Mouse (Mus musculus): ENCODE measurements around the gene Ppp2r5e. TPM values are rescaled to one million over a fixed set of nuclear protein-coding genes. Genes with fewer than 3 reads are reported as not detected.
"Not testable (repeated sequence)": the region's sequence is repeated elsewhere in the genome, so short reads cannot be mapped to it uniquely, and the experiment has no call there.

Ppp2r5e gene
- total and polyA plus RNA-seq, 2 experiments: 8.2 to 19.2 TPM

- TF ChIP-seq CTCF (IDR thresholded peaks at IDR 0.05; ENCODE audit: low read depth, low read length) (no peak), POLR2A (IDR thresholded peaks at IDR 0.05; ENCODE audit: extremely low read depth, insufficient read depth, low read length) (no peak)
- no peak overlapping the region for H3K4me3 ChIP-seq (ENCODE audit: insufficient read depth, low read depth, low read length)
- no peak overlapping the region for H3K9ac ChIP-seq (ENCODE audit: low read depth, low read length)
- peaks cover 21% of the 10 kb centered on the region for H3K4me1 ChIP-seq (ENCODE audit: control insufficient read depth, insufficient read depth, low read length)
- H3K79me2 ChIP-seq (ENCODE audit: control insufficient read depth, insufficient read depth, low read length): peaks cover 19% of the 10 kb centered on the region; the same call in 1 of the 2 replicates
- no peak overlapping the region for H3K27ac ChIP-seq (replicated peaks; ENCODE audit: insufficient read depth, low read depth, low read length)
- H3K36me3 ChIP-seq (ENCODE audit: control insufficient read depth, insufficient read depth, low read length): peaks cover 5% of the 10 kb centered on the region; the same call in 1 of the 2 replicates
- 71% methylated on average over 3 of the region's 3 CpGs for WGBS
- DNase-seq (ENCODE audit: extremely low read depth, low read depth, low spot score): no peak
- no peaks in the 10 kb centered on the region for H3K27me3 ChIP-seq (ENCODE audit: control insufficient read depth, insufficient read depth, low read length)
Measured at GRCm38 (mm10) chr12:75492549-75493327, 103.3 kb downstream of the Ppp2r5e start.

GRCm38 (mm10) chr12:75492148-75492547 lies 103.9 kb downstream of the Ppp2r5e start:
- H3K4me3 ChIP-seq (ENCODE audit: insufficient read depth, low read depth, low read length); H3K9ac ChIP-seq (ENCODE audit: low read depth, low read length); DNase-seq (ENCODE audit: extremely low read depth, low read depth, low spot score); H3K36me3 ChIP-seq (ENCODE audit: control insufficient read depth, insufficient read depth, low read length); H3K27ac ChIP-seq (replicated peaks; ENCODE audit: insufficient read depth, low read depth, low read length); H3K27me3 ChIP-seq (ENCODE audit: control insufficient read depth, insufficient read depth, low read length): not testable (repeated sequence)
- Histone ChIP-seq H3K4me1 (ENCODE audit: control insufficient read depth, insufficient read depth, low read length) (peaks cover 18% of the 10 kb centered on the region), H3K79me2 (ENCODE audit: control insufficient read depth, insufficient read depth, low read length) (peaks cover 15% of the 10 kb centered on the region; the same call in 1 of the 2 replicates)
- 82% methylated on average over 3 of the region's 3 CpGs for WGBS

- Histone ChIP-seq H3K79me2 (ENCODE audit: control insufficient read depth, insufficient read depth, low read length) (peaks cover 7% of the 10 kb centered on the region; the same call in 1 of the 2 replicates), H3K27ac (replicated peaks; ENCODE audit: insufficient read depth, low read depth, low read length) (peak overlapping the region; percentile 89), H3K9ac (ENCODE audit: low read depth, low read length) (peak overlapping the region; percentile 2; the same call in 1 of the 2 replicates), H3K36me3 (ENCODE audit: control insufficient read depth, insufficient read depth, low read length) (no peaks in the 10 kb centered on the region), H3K27me3 (ENCODE audit: control insufficient read depth, insufficient read depth, low read length) (no peaks in the 10 kb centered on the region), H3K4me3 (ENCODE audit: insufficient read depth, low read depth, low read length) (no peak overlapping the region), H3K4me1 (ENCODE audit: control insufficient read depth, insufficient read depth, low read length) (peaks cover 19% of the 10 kb centered on the region)
- 23% methylated on average over 2 of the region's 2 CpGs for WGBS
- TF ChIP-seq CTCF (IDR thresholded peaks at IDR 0.05; ENCODE audit: low read depth, low read length) (no peak), POLR2A (IDR thresholded peaks at IDR 0.05; ENCODE audit: extremely low read depth, insufficient read depth, low read length) (no peak)
- DNase-seq (ENCODE audit: extremely low read depth, low read depth, low spot score): peak; percentile 91
Measured at GRCm38 (mm10) chr12:75487500-75487899, 108.5 kb downstream of the Ppp2r5e start.

GRCm38 (mm10) chr12:75486568-75487286 lies 109.3 kb downstream of the Ppp2r5e start:
- WGBS: 24% methylated on average over 3 of the region's 3 CpGs
- DNase-seq (ENCODE audit: extremely low read depth, low read depth, low spot score): peak; percentile 98

GRCm38 (mm10) chr12:75482781-75483180 lies 113.3 kb downstream of the Ppp2r5e start:
- no peaks in the 10 kb centered on the region for H3K27me3 ChIP-seq (ENCODE audit: control insufficient read depth, insufficient read depth, low read length)
- no peak overlapping the region for H3K4me3 ChIP-seq (ENCODE audit: insufficient read depth, low read depth, low read length)
- peaks cover 27% of the 10 kb centered on the region for H3K4me1 ChIP-seq (ENCODE audit: control insufficient read depth, insufficient read depth, low read length)
- 70% methylated on average over 3 of the region's 3 CpGs for WGBS
- peaks cover 4% of the 10 kb centered on the region; the same call in 1 of the 2 replicates for H3K36me3 ChIP-seq (ENCODE audit: control insufficient read depth, insufficient read depth, low read length)
- peaks cover 18% of the 10 kb centered on the region; the same call in 1 of the 2 replicates for H3K79me2 ChIP-seq (ENCODE audit: control insufficient read depth, insufficient read depth, low read length)
- TF ChIP-seq CTCF (IDR thresholded peaks at IDR 0.05; ENCODE audit: low read depth, low read length): no peak
- no peak for TF ChIP-seq POLR2A (IDR thresholded peaks at IDR 0.05; ENCODE audit: extremely low read depth, insufficient read depth, low read length)
- H3K27ac ChIP-seq (replicated peaks; ENCODE audit: insufficient read depth, low read depth, low read length): peak overlapping the region; percentile 67
- H3K9ac ChIP-seq (ENCODE audit: low read depth, low read length): no peak overlapping the region
- no peak for DNase-seq (ENCODE audit: extremely low read depth, low read depth, low spot score)

More at GRCm38 (mm10) chr12:75486568-75487286, 109.3 kb downstream of the Ppp2r5e start:
- TF ChIP-seq CTCF (IDR thresholded peaks at IDR 0.05; ENCODE audit: low read depth, low read length): no peak
- TF ChIP-seq POLR2A (IDR thresholded peaks at IDR 0.05; ENCODE audit: extremely low read depth, insufficient read depth, low read length): no peak
- H3K36me3 ChIP-seq (ENCODE audit: control insufficient read depth, insufficient read depth, low read length): peaks cover 1% of the 10 kb centered on the region; the same call in 1 of the 2 replicates
- no peak overlapping the region for H3K4me3 ChIP-seq (ENCODE audit: insufficient read depth, low read depth, low read length)
- peaks cover 23% of the 10 kb centered on the region for H3K4me1 ChIP-seq (ENCODE audit: control insufficient read depth, insufficient read depth, low read length)
- no peaks in the 10 kb centered on the region for H3K27me3 ChIP-seq (ENCODE audit: control insufficient read depth, insufficient read depth, low read length)
- peak overlapping the region; percentile 89 for H3K27ac ChIP-seq (replicated peaks; ENCODE audit: insufficient read depth, low read depth, low read length)
- peaks cover 14% of the 10 kb centered on the region; the same call in 1 of the 2 replicates for H3K79me2 ChIP-seq (ENCODE audit: control insufficient read depth, insufficient read depth, low read length)
- H3K9ac ChIP-seq (ENCODE audit: low read depth, low read length): peak overlapping the region; percentile 20; the same call in 1 of the 2 replicates

All from liver, adult 2 months (tissue).